Mouse (Mus musculus) intestine, embryonic 14.5 days (tissue): Measurements from ENCODE around the gene Clic1. TPM values are rescaled to one million over a fixed set of nuclear protein-coding genes. Genes with fewer than 3 reads are reported as not detected.

ENCODE experiments used
- ATAC-seq: fragments of 200-750 bp; cut with Nextera tagmentation; replicated peaks from 2 replicates; pipeline ENCODE4 v1.8.0; 2017; ENCODE audit warnings: low read depth, moderate number of reproducible peaks, moderate TSS enrichment, moderate library complexity; ENCODE audit not compliant: low FRiP score, low TSS enrichment
- DNase-seq: peaks from one replicate; pipeline ENCODE4 v3.0.0-alpha.2; 2018; ENCODE audit warnings: low spot score
- H3K27ac ChIP-seq: fragments of 300-500 bp; sonication (generic); 2 replicates; pipeline ENCODE4 v1.5.1; 2014; ENCODE audit warnings: low read depth, mild to moderate bottlenecking, control low read depth
- H3K27me3 ChIP-seq: fragments of 300-500 bp; sonication (generic); replicated peaks from 2 replicates; pipeline ENCODE4 v1.6.1; 2014; ENCODE audit warnings: low read length, control low read depth; ENCODE audit not compliant: control insufficient read depth, insufficient read depth
- H3K36me3 ChIP-seq: fragments of 300-500 bp; sonication (generic); 2 replicates; pipeline ENCODE4 v1.6.1; 2014; ENCODE audit warnings: low read length, control low read depth; ENCODE audit not compliant: control insufficient read depth, insufficient read depth
- H3K4me1 ChIP-seq: fragments of 300-500 bp; sonication (generic); replicated peaks from 2 replicates; pipeline ENCODE4 v1.6.1; 2014; ENCODE audit warnings: low read length, control low read depth, mixed read lengths; ENCODE audit not compliant: control insufficient read depth, insufficient read depth
- H3K4me2 ChIP-seq: fragments of 300-500 bp; sonication (generic); 2 replicates; pipeline ENCODE4 v1.6.1; 2014; ENCODE audit warnings: low read length
- H3K4me3 ChIP-seq: fragments of 300-500 bp; sonication (generic); 2 replicates; pipeline ENCODE4 v1.5.1; 2014; ENCODE audit warnings: low read depth, low read length, control low read depth, mixed read lengths
- H3K9ac ChIP-seq: fragments of 300-500 bp; sonication (generic); 2 replicates; pipeline ENCODE4 v1.6.1; 2014; ENCODE audit warnings: mild to moderate bottlenecking, low read length
- H3K9me3 ChIP-seq: fragments of 300-500 bp; sonication (generic); 2 replicates; pipeline ENCODE4 v1.6.1; 2016; ENCODE audit warnings: low read length, control low read depth; ENCODE audit not compliant: control insufficient read depth
- WGBS: fragments of 180-500 bp; shearing (Covaris S2); extraction: QIAGEN DNeasy Blood & Tissue Kit; methylation state at CpG from one replicate; pipeline ENCODE4 v1.1.7; 2014; 5-methylcytosine and 5-hydroxymethylcytosine counted together
- polyA plus RNA-seq: library from polyadenylated mRNA; unstranded; fragments of >200 nt; fragmentation: Nextera tagmentation; extraction: Ambion mirVana; gene quantifications from 2 replicates; pipeline ENCODE4 v1.2.1, GENCODE M21; 2014

Gene Clic1
- polyA plus RNA-seq, 1 experiment from 2014 or later, result 113 TPM

GRCm38 (mm10) chr17:35016791-35017705 lies 32.7 kb upstream of the Clic1 start:
- Histone ChIP-seq H3K36me3 (peaks cover 51% of the 10 kb centered on the region), H3K4me3 (no peak overlapping the region), H3K4me2 (no peak overlapping the region), H3K9ac (no peak overlapping the region), H3K9me3 (no peaks in the 10 kb centered on the region), H3K27ac (no peak overlapping the region), H3K27me3 (no peaks in the 10 kb centered on the region), H3K4me1 (peaks cover 6% of the 10 kb centered on the region; the same call in 1 of the 2 replicates)
- 81% methylated on average over 10 of the region's 10 CpGs for WGBS
- DNase-seq (no peak), ATAC-seq (no peak)

GRCm38 (mm10) chr17:35017706-35018030 lies 32.1 kb upstream of the Clic1 start:
- ATAC-seq, result no peak
- peaks cover 6% of the 10 kb centered on the region; the same call in 1 of the 2 replicates for H3K4me1 ChIP-seq
- no peak overlapping the region for H3K4me2 ChIP-seq
- peaks cover 44% of the 10 kb centered on the region for H3K36me3 ChIP-seq
- no peak overlapping the region for H3K9ac ChIP-seq
- WGBS, result 67% methylated on average over 14 of the region's 14 CpGs
- H3K27ac ChIP-seq, result no peak overlapping the region
- no peak for DNase-seq
- H3K27me3 ChIP-seq, result no peaks in the 10 kb centered on the region
- H3K9me3 ChIP-seq, result no peaks in the 10 kb centered on the region
- no peak overlapping the region for H3K4me3 ChIP-seq

GRCm38 (mm10) chr17:35018171-35018570 lies 31.6 kb upstream of the Clic1 start:
- Histone ChIP-seq H3K4me3 (no peak overlapping the region), H3K36me3 (peaks cover 39% of the 10 kb centered on the region), H3K4me2 (no peak overlapping the region), H3K4me1 (peaks cover 6% of the 10 kb centered on the region; the same call in 1 of the 2 replicates), H3K9me3 (no peaks in the 10 kb centered on the region), H3K9ac (no peak overlapping the region), H3K27ac (no peak overlapping the region), H3K27me3 (no peaks in the 10 kb centered on the region)
- DNase-seq (no peak), ATAC-seq (no peak)
- 70% methylated on average over 3 of the region's 3 CpGs for WGBS

GRCm38 (mm10) chr17:35019894-35020293 lies 29.9 kb upstream of the Clic1 start:
- WGBS, result 75% methylated on average over 11 of the region's 11 CpGs
- DNase-seq (no peak), ATAC-seq (no peak)
- Histone ChIP-seq H3K36me3 (peaks cover 22% of the 10 kb centered on the region), H3K4me1 (peaks cover 10% of the 10 kb centered on the region; the same call in 1 of the 2 replicates), H3K27me3 (no peaks in the 10 kb centered on the region), H3K4me3 (no peak overlapping the region), H3K9ac (no peak overlapping the region), H3K27ac (no peak overlapping the region), H3K4me2 (no peak overlapping the region), H3K9me3 (no peaks in the 10 kb centered on the region)

GRCm38 (mm10) chr17:35020551-35020950 lies 29.2 kb upstream of the Clic1 start:
- H3K27me3 ChIP-seq, result no peaks in the 10 kb centered on the region
- no peak overlapping the region for H3K27ac ChIP-seq
- H3K4me2 ChIP-seq, result no peak overlapping the region
- no peaks in the 10 kb centered on the region for H3K9me3 ChIP-seq
- DNase-seq (no peak), ATAC-seq (no peak)
- WGBS, result 85% methylated on average over 8 of the region's 8 CpGs
- H3K9ac ChIP-seq, result no peak overlapping the region
- no peak overlapping the region for H3K4me3 ChIP-seq
- H3K36me3 ChIP-seq, result peaks cover 15% of the 10 kb centered on the region
- peaks cover 10% of the 10 kb centered on the region; the same call in 1 of the 2 replicates for H3K4me1 ChIP-seq

GRCm38 (mm10) chr17:35021163-35021808 lies 28.5 kb upstream of the Clic1 start:
- 13% methylated on average over 17 of the region's 17 CpGs for WGBS
- peak overlapping the region; percentile 15; the same call in 1 of the 2 replicates for H3K4me2 ChIP-seq
- H3K27ac ChIP-seq, result no peak overlapping the region
- H3K4me3 ChIP-seq, result no peak overlapping the region
- peaks cover 10% of the 10 kb centered on the region; the same call in 1 of the 2 replicates for H3K4me1 ChIP-seq
- peaks cover 8% of the 10 kb centered on the region; the same call in 1 of the 2 replicates for H3K36me3 ChIP-seq
- DNase-seq, result peak; percentile 97
- no peaks in the 10 kb centered on the region for H3K27me3 ChIP-seq
- 0 out of 2 replicates have a peak, but pooled peaks have one; percentile 13 for ATAC-seq
- no peak overlapping the region for H3K9ac ChIP-seq
- H3K9me3 ChIP-seq, result no peaks in the 10 kb centered on the region

GRCm38 (mm10) chr17:35021842-35022477 lies 27.8 kb upstream of the Clic1 start:
- no peaks in the 10 kb centered on the region for H3K27me3 ChIP-seq
- no peak overlapping the region for H3K4me3 ChIP-seq
- ATAC-seq, result no peak
- H3K4me1 ChIP-seq, result peaks cover 10% of the 10 kb centered on the region; the same call in 1 of the 2 replicates
- H3K36me3 ChIP-seq, result 0 out of 2 replicates have a peak, but pooled peaks cover 2% of the 10 kb centered on the region
- DNase-seq, result no peak
- no peak overlapping the region for H3K4me2 ChIP-seq
- no peaks in the 10 kb centered on the region for H3K9me3 ChIP-seq
- WGBS, result 37% methylated on average over 6 of the region's 6 CpGs
- H3K27ac ChIP-seq, result peak overlapping the region; percentile 40; the same call in 1 of the 2 replicates
- no peak overlapping the region for H3K9ac ChIP-seq

- H3K9me3 ChIP-seq, result no peaks in the 10 kb centered on the region
- 92% methylated on average over 8 of the region's 8 CpGs for WGBS
Measured at GRCm38 (mm10) chr17:35022541-35023060, 27.2 kb upstream of the Clic1 start.

More at GRCm38 (mm10) chr17:35022541-35023060, 27.2 kb upstream of the Clic1 start:
- Histone ChIP-seq H3K9ac (no peak overlapping the region), H3K4me1 (peaks cover 16% of the 10 kb centered on the region; the same call in 1 of the 2 replicates), H3K27ac (no peak overlapping the region; the same call in 1 of the 2 replicates), H3K4me3 (no peak overlapping the region), H3K36me3 (no peaks in the 10 kb centered on the region), H3K4me2 (no peak overlapping the region), H3K27me3 (no peaks in the 10 kb centered on the region)
- ATAC-seq, result no peak
- DNase-seq, result no peak
